Mouse (Mus musculus) stomach, adult 2 months (tissue): ENCODE data around the gene Glp1r. TPM values are rescaled to one million over a fixed set of nuclear protein-coding genes. Genes with fewer than 3 reads are reported as not detected.

Experiments used
- polyA plus RNA-seq: library from polyadenylated mRNA; depleted of rRNA; stranded (reverse); fragments of >200 nt; gene quantifications from 2 replicates; pipeline ENCODE4 v1.2.3, GENCODE M21; 2012; rRNA removed

Glp1r gene
- polyA plus RNA-seq: 1.6 and 2.7 TPM in 2 replicates

GRCm38 (mm10) chr17:30901627-30902026 lies at the start of gene Glp1r:
Glp1r (plus strand) TSS chr17:30901817.

GRCm38 (mm10) chr17:30954340-30954739 lies 52.7 kb downstream of the Glp1r start, which contains the start of gene Umodl1:
Umodl1 (plus strand) TSS chr17:30954640.

Other genes starting within 250 kb of the Glp1r start
- 0.10 TPM in 1 of 2 replicates, not detected in the other for gene Umodl1, start 52.8 kb downstream of the Glp1r start, polyA plus RNA-seq
- 1.7 and 2.1 TPM in 2 replicates for gene Abcg1, start 155.9 kb downstream of the Glp1r start, polyA plus RNA-seq
- 5.7 and 6.0 TPM in 2 replicates for gene Tff3, start 227.8 kb downstream of the Glp1r start, polyA plus RNA-seq
- 3,160 and 4,790 TPM in 2 replicates for gene Tff2, start 242.5 kb downstream of the Glp1r start, polyA plus RNA-seq